Mouse (Mus musculus): Measurements from ENCODE around the gene Pla2g12b. TPM values are rescaled to one million over a fixed set of nuclear protein-coding genes. Genes with fewer than 3 reads are reported as not detected.
"Not testable (repeated sequence)": the region's sequence is repeated elsewhere in the genome, so short reads cannot be mapped to it uniquely, and the experiment has no call there.

The Pla2g12b gene
- polyA plus RNA-seq, 1 experiment from 2014 or later: not detected

DNA sequence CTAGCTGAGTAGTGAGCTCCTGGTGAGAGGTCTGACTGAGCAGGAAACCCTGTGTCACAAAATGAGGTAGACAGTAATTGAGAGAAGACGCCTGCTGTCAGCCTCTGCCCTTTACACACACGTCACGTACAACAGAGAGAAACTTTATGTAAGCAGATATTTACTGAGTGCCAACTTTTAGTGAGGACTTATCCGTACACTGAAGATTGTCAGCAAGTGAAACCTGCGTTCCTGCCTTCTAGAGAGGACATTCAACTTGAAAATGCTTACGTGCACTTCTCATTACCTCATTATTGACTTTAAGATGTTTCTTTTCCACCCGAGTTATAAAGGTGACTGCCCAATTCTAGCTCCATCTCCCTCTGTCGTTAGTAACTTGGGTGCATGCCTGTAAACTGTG, 34.7 kb upstream of the Pla2g12b start:
- no peaks in the 10 kb centered on the region for H3K9me3 ChIP-seq (ENCODE audit: control insufficient read depth, low read length)
- no peak overlapping the region for H3K4me3 ChIP-seq (replicated peaks; ENCODE audit: low read length)
- DNase-seq (ENCODE audit: low spot score) (no peak), ATAC-seq (ENCODE audit: low FRiP score) (no peak)
- H3K4me1 ChIP-seq (replicated peaks; ENCODE audit: control insufficient read depth, insufficient read depth, low read length): no peaks in the 10 kb centered on the region
- H3K9ac ChIP-seq: no peak overlapping the region
- H3K36me3 ChIP-seq (replicated peaks; ENCODE audit: control insufficient read depth, insufficient read depth): peaks cover 91% of the 10 kb centered on the region
- no peaks in the 10 kb centered on the region for H3K27me3 ChIP-seq (ENCODE audit: control insufficient read depth, insufficient read depth, low read length)
- H3K4me2 ChIP-seq (replicated peaks): no peak overlapping the region
- WGBS: 94% methylated on average over 8 of the region's 8 CpGs
- no peak overlapping the region for H3K27ac ChIP-seq

GRCm38 (mm10) chr10:59369426-59369825, 34.0 kb upstream of the Pla2g12b start:
- no peak overlapping the region for H3K9ac ChIP-seq
- no peak overlapping the region for H3K4me3 ChIP-seq (replicated peaks; ENCODE audit: low read length)
- ATAC-seq (ENCODE audit: low FRiP score) (no peak), DNase-seq (ENCODE audit: low spot score) (no peak)
- H3K27me3 ChIP-seq (ENCODE audit: control insufficient read depth, insufficient read depth, low read length): no peaks in the 10 kb centered on the region
- no peak overlapping the region for H3K4me2 ChIP-seq (replicated peaks)
- H3K4me1 ChIP-seq (replicated peaks; ENCODE audit: control insufficient read depth, insufficient read depth, low read length): no peaks in the 10 kb centered on the region
- no peaks in the 10 kb centered on the region for H3K9me3 ChIP-seq (ENCODE audit: control insufficient read depth, low read length)
- H3K36me3 ChIP-seq (replicated peaks; ENCODE audit: control insufficient read depth, insufficient read depth): peaks cover 90% of the 10 kb centered on the region
- no peak overlapping the region for H3K27ac ChIP-seq
- WGBS: 94% methylated on average over 9 of the region's 9 CpGs

GRCm38 (mm10) chr10:59377906-59378305, 25.6 kb upstream of the Pla2g12b start:
- Histone ChIP-seq H3K36me3 (replicated peaks; ENCODE audit: control insufficient read depth, insufficient read depth) (peaks cover 17% of the 10 kb centered on the region), H3K4me2 (replicated peaks) (no peak overlapping the region), H3K27ac (no peak overlapping the region), H3K9me3 (ENCODE audit: control insufficient read depth, low read length) (no peaks in the 10 kb centered on the region), H3K4me1 (replicated peaks; ENCODE audit: control insufficient read depth, insufficient read depth, low read length) (no peaks in the 10 kb centered on the region), H3K27me3 (ENCODE audit: control insufficient read depth, insufficient read depth, low read length) (no peaks in the 10 kb centered on the region), H3K9ac (no peak overlapping the region), H3K4me3 (replicated peaks; ENCODE audit: low read length) (no peak overlapping the region)
- no peak for DNase-seq (ENCODE audit: low spot score)
- WGBS: 95% methylated on average over 10 of the region's 10 CpGs
- ATAC-seq (ENCODE audit: low FRiP score): no peak

DNA sequence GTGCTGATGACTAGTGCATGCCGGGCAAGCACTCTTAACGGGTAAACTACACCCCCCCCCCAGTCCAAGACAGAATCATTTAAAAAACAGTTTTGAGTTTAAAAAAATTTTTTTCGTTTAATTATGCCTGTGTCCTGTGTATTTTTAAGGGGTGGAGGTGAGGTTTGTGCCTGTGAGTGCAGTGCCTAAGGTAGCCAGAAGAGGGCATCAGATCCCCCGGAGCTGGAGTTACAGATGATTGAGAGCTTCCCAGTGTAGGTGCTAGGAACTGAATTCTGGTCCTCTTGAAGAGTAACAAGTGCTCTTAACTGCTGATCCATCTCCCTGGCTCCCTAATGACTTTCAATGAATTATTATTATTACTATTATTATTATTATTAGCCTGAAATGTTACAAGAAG, 24.7 kb upstream of the Pla2g12b start:
- WGBS: 89% methylated on average over 4 of the region's 4 CpGs
- Histone ChIP-seq H3K4me3 (replicated peaks; ENCODE audit: low read length) (no peak overlapping the region), H3K36me3 (replicated peaks; ENCODE audit: control insufficient read depth, insufficient read depth) (peaks cover 8% of the 10 kb centered on the region; the same call in 1 of the 2 replicates), H3K9ac (no peak overlapping the region), H3K27ac (no peak overlapping the region), H3K27me3 (ENCODE audit: control insufficient read depth, insufficient read depth, low read length) (no peaks in the 10 kb centered on the region), H3K4me1 (replicated peaks; ENCODE audit: control insufficient read depth, insufficient read depth, low read length) (no peaks in the 10 kb centered on the region), H3K9me3 (ENCODE audit: control insufficient read depth, low read length) (no peaks in the 10 kb centered on the region), H3K4me2 (replicated peaks) (no peak overlapping the region)
- ATAC-seq (ENCODE audit: low FRiP score): no peak
- DNase-seq (ENCODE audit: low spot score): no peak

DNA sequence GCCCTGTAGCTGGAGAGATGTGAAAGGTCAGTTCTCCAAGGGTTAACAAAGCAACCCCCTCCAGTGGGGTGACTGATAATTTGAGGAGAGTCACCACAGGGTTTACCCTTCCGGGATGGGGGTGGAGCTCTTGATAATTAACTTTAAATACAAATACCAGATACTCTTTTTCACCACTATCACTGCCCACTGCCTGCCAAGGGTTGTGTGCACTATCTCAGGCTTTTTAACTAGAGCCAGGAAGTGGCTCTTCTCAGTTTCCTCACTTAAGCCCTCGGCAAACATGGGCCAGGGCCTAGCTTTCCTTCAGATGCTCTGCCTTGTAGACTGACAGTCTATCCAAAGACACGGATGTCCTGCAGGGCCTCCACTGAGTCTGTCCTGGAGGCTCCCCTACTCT, 23.5 kb upstream of the Pla2g12b start:
- Histone ChIP-seq H3K27ac (no peak overlapping the region), H3K4me3 (replicated peaks; ENCODE audit: low read length) (no peak overlapping the region), H3K4me1 (replicated peaks; ENCODE audit: control insufficient read depth, insufficient read depth, low read length) (no peaks in the 10 kb centered on the region), H3K36me3 (replicated peaks; ENCODE audit: control insufficient read depth, insufficient read depth) (no peaks in the 10 kb centered on the region), H3K9ac (no peak overlapping the region), H3K9me3 (ENCODE audit: control insufficient read depth, low read length) (no peaks in the 10 kb centered on the region), H3K4me2 (replicated peaks) (no peak overlapping the region), H3K27me3 (ENCODE audit: control insufficient read depth, insufficient read depth, low read length) (no peaks in the 10 kb centered on the region)
- ATAC-seq (ENCODE audit: low FRiP score) (no peak), DNase-seq (ENCODE audit: low spot score) (no peak)
- WGBS: 60% methylated on average over 3 of the region's 3 CpGs

DNA sequence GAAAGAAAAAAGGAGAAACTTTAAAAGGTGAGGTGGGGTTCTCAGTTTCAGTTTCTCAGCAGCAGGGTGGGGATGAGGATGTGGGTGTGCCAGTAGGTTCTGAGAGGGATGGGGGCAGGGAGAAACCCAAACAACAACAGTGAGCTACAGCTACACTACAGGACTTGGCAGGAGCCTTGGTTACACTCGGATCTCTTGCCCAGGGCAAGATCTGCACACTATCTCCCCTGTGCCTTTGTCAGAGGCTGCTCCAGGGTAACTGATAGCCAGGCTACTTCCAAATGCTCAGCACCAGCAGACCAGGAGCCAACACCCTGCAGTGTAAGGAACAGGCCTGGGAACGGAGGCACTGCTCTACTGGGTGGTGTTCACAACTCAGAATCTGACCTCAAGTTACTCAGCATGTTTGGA, 23.0 kb upstream of the Pla2g12b start:
- no peak for ATAC-seq (ENCODE audit: low FRiP score)
- 68% methylated on average over 2 of the region's 2 CpGs for WGBS
- no peak overlapping the region for H3K4me3 ChIP-seq (replicated peaks; ENCODE audit: low read length)
- no peaks in the 10 kb centered on the region for H3K9me3 ChIP-seq (ENCODE audit: control insufficient read depth, low read length)
- no peaks in the 10 kb centered on the region for H3K27me3 ChIP-seq (ENCODE audit: control insufficient read depth, insufficient read depth, low read length)
- no peak overlapping the region for H3K27ac ChIP-seq
- H3K36me3 ChIP-seq (replicated peaks; ENCODE audit: control insufficient read depth, insufficient read depth): no peaks in the 10 kb centered on the region
- H3K9ac ChIP-seq: no peak overlapping the region
- no peak for DNase-seq (ENCODE audit: low spot score)
- H3K4me2 ChIP-seq (replicated peaks): no peak overlapping the region
- no peaks in the 10 kb centered on the region for H3K4me1 ChIP-seq (replicated peaks; ENCODE audit: control insufficient read depth, insufficient read depth, low read length)

DNA sequence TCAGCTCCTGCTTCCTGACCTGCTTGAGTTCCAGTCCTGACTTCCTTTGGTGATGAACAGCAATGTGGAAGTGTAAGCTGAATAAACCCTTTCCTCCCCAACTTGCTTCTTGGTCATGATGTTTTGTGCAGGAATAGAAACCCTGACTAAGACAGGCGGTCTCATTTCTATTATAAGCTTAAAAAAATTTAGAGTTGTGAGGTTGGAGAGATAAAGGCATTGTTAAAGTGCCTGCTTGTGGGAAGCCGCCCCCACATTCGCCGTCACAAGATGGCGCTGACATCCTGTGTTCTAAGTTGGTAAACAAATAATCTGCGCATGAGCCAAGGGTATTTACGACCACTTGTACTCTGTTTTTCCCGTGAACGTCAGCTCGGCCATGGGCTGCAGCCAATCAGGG, 21.9 kb upstream of the Pla2g12b start:
- not testable (repeated sequence) for H3K27ac ChIP-seq; H3K36me3 ChIP-seq (replicated peaks; ENCODE audit: control insufficient read depth, insufficient read depth); ATAC-seq (ENCODE audit: low FRiP score); H3K4me1 ChIP-seq (replicated peaks; ENCODE audit: control insufficient read depth, insufficient read depth, low read length); H3K9me3 ChIP-seq (ENCODE audit: control insufficient read depth, low read length); H3K9ac ChIP-seq; H3K4me2 ChIP-seq (replicated peaks); H3K4me3 ChIP-seq (replicated peaks; ENCODE audit: low read length); H3K27me3 ChIP-seq (ENCODE audit: control insufficient read depth, insufficient read depth, low read length); DNase-seq (ENCODE audit: low spot score)
- WGBS: 73% methylated on average over 5 of the region's 10 CpGs

DNA sequence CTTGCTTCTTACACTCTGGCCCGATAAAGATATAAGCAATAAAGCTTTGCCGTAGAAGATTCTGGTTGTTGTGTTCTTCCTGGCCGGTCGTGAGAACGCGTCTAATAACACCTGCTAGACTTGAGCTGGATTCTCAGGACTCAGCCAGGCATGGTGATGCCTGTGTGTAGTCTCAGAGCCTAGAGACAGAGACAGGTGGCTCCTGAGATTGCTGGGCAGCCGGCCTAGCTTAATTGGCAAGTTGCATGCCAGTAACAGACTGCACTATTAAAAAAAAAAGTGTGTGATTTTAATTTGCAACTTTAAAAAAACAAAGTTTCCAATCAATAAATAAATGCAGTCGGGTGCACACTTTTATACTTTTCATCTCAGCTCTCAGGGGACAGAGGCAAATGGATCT, 16.5 kb upstream of the Pla2g12b start:
- H3K27ac ChIP-seq: no peak overlapping the region
- no peak overlapping the region for H3K4me3 ChIP-seq (replicated peaks; ENCODE audit: low read length)
- H3K4me2 ChIP-seq (replicated peaks): no peak overlapping the region
- H3K9ac ChIP-seq: no peak overlapping the region
- no peaks in the 10 kb centered on the region for H3K27me3 ChIP-seq (ENCODE audit: control insufficient read depth, insufficient read depth, low read length)
- no peaks in the 10 kb centered on the region for H3K4me1 ChIP-seq (replicated peaks; ENCODE audit: control insufficient read depth, insufficient read depth, low read length)
- ATAC-seq (ENCODE audit: low FRiP score): no peak
- no peak for DNase-seq (ENCODE audit: low spot score)
- no peaks in the 10 kb centered on the region for H3K36me3 ChIP-seq (replicated peaks; ENCODE audit: control insufficient read depth, insufficient read depth)
- 86% methylated on average over 7 of the region's 8 CpGs for whole genome bisulfite sequencing
- peaks cover 17% of the 10 kb centered on the region for H3K9me3 ChIP-seq (ENCODE audit: control insufficient read depth, low read length)

DNA sequence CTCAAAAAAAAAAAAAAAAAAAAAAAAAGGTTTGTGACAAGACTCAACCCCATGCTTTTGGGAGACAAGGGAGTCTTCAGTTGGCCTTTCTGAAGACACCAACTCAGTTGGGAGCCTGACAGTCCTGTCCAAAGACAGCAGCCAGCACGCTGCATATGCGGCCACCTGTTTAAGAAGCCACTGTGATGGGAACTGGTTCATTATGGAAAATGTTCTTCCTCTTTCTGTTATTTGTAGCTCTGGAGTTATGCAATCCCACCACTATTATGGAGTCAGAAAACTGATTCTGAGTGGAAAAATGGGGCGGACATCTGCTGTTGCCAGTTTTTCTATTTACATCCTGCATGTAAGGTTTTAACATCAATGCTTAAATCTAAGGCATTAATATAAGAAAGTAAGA, 13.8 kb upstream of the Pla2g12b start:
- peaks cover 17% of the 10 kb centered on the region for H3K9me3 ChIP-seq (ENCODE audit: control insufficient read depth, low read length)
- no peak overlapping the region for H3K4me2 ChIP-seq (replicated peaks)
- no peaks in the 10 kb centered on the region for H3K27me3 ChIP-seq (ENCODE audit: control insufficient read depth, insufficient read depth, low read length)
- H3K4me3 ChIP-seq (replicated peaks; ENCODE audit: low read length): no peak overlapping the region
- no peak overlapping the region for H3K9ac ChIP-seq
- H3K4me1 ChIP-seq (replicated peaks; ENCODE audit: control insufficient read depth, insufficient read depth, low read length): no peaks in the 10 kb centered on the region
- 96% methylated on average over 3 of the region's 3 CpGs for WGBS
- H3K27ac ChIP-seq: no peak overlapping the region
- DNase-seq (ENCODE audit: low spot score) (no peak), ATAC-seq (ENCODE audit: low FRiP score) (no peak)
- H3K36me3 ChIP-seq (replicated peaks; ENCODE audit: control insufficient read depth, insufficient read depth): no peaks in the 10 kb centered on the region

- H3K4me2 ChIP-seq (replicated peaks): no peak overlapping the region
- ATAC-seq (ENCODE audit: low FRiP score) (no peak), DNase-seq (ENCODE audit: low spot score) (no peak)
- H3K4me1 ChIP-seq (replicated peaks; ENCODE audit: control insufficient read depth, insufficient read depth, low read length): no peaks in the 10 kb centered on the region
- peaks cover 17% of the 10 kb centered on the region for H3K9me3 ChIP-seq (ENCODE audit: control insufficient read depth, low read length)
- H3K27ac ChIP-seq: no peak overlapping the region
- H3K36me3 ChIP-seq (replicated peaks; ENCODE audit: control insufficient read depth, insufficient read depth): no peaks in the 10 kb centered on the region
- H3K9ac ChIP-seq: no peak overlapping the region
- H3K27me3 ChIP-seq (ENCODE audit: control insufficient read depth, insufficient read depth, low read length): no peaks in the 10 kb centered on the region
- H3K4me3 ChIP-seq (replicated peaks; ENCODE audit: low read length): no peak overlapping the region
- 79% methylated on average over 4 of the region's 4 CpGs for WGBS
Observed at GRCm38 (mm10) chr10:59391907-59392306, 11.6 kb upstream of the Pla2g12b start.

Measured in hindbrain, embryonic 14.5 days (tissue).